Mouse (Mus musculus): Measurements from ENCODE around the gene Slc41a3.

DNA sequence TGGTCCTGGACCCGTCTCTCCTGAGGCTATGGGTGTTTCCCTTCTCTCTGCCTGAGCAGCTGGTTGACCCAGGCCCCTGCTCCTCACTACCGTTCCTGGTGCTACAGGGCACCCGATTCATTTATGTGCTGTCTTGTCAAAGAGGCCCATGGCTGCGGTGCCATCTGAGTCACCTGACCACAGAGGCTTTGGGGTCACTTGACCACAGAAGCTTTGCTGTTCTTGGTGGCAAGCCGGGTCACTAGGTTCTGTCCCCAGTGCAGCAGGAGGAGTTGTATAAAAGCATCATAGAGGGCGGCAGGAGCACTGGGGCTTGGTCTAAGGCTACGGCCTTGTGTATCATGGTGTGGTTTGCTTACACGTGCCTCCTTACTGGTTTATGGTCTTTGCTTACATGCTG is 8.8 kb downstream of the Slc41a3 start:
- no peak for TF ChIP-seq CTCF (conservative IDR thresholded peaks at IDR 0.05; ENCODE audit: low read length)
- TF ChIP-seq NANOG (IDR thresholded peaks at IDR 0.05; ENCODE audit: borderline replicate concordance, low read length) = no peak
- TF ChIP-seq POU5F1 (IDR thresholded peaks at IDR 0.05; ENCODE audit: borderline replicate concordance, low read length) = no peak
